Mouse (Mus musculus): Measurements from ENCODE around the gene Txnl4b. TPM values are rescaled to one million over a fixed set of nuclear protein-coding genes. Genes with fewer than 3 reads are reported as not detected.
A peak's percentile ranks its signal among the peaks of the same experiment; 100 is the strongest.

The Txnl4b gene
- polyA plus RNA-seq, 1 experiment: 10.5 TPM

- Histone ChIP-seq H3K4me1 (ENCODE audit: control insufficient read depth, insufficient read depth, low read length) (no peaks in the 10 kb centered on the region), H3K36me3 (ENCODE audit: control insufficient read depth, insufficient read depth, low read length, poor library complexity, severe bottlenecking) (peaks cover 27% of the 10 kb centered on the region), H3K4me3 (ENCODE audit: low read depth, low read length) (no peak overlapping the region), H3K27me3 (ENCODE audit: control insufficient read depth, insufficient read depth, low read length, poor library complexity, severe bottlenecking) (no peaks in the 10 kb centered on the region), H3K27ac (ENCODE audit: insufficient read depth, low read length) (no peak overlapping the region), H3K9ac (ENCODE audit: low read depth, poor library complexity, severe bottlenecking) (no peak overlapping the region), H3K9me3 (replicated peaks; ENCODE audit: control insufficient read depth, insufficient read depth, low read length, poor library complexity, severe bottlenecking) (no peaks in the 10 kb centered on the region)
- TF ChIP-seq POLR2A (IDR thresholded peaks at IDR 0.05; ENCODE audit: insufficient read depth, low read length) (no peak), EP300 (IDR thresholded peaks at IDR 0.05; ENCODE audit: insufficient read depth, low read depth, low read length) (no peak), CTCF (IDR thresholded peaks at IDR 0.05; ENCODE audit: low read depth, low read length) (no peak)
Observed at GRCm38 (mm10) chr8:109590901-109591300, 25.2 kb downstream of the Txnl4b start.

GRCm38 (mm10) chr8:109591367-109591766 is 25.7 kb downstream of the Txnl4b start:
- no peaks in the 10 kb centered on the region for H3K9me3 ChIP-seq (replicated peaks; ENCODE audit: control insufficient read depth, insufficient read depth, low read length, poor library complexity, severe bottlenecking)
- no peak overlapping the region for H3K27ac ChIP-seq (ENCODE audit: insufficient read depth, low read length)
- TF ChIP-seq CTCF (IDR thresholded peaks at IDR 0.05; ENCODE audit: low read depth, low read length) (no peak), EP300 (IDR thresholded peaks at IDR 0.05; ENCODE audit: insufficient read depth, low read depth, low read length) (no peak), POLR2A (IDR thresholded peaks at IDR 0.05; ENCODE audit: insufficient read depth, low read length) (no peak)
- no peak overlapping the region for H3K9ac ChIP-seq (ENCODE audit: low read depth, poor library complexity, severe bottlenecking)
- no peak overlapping the region for H3K4me3 ChIP-seq (ENCODE audit: low read depth, low read length)
- H3K4me1 ChIP-seq (ENCODE audit: control insufficient read depth, insufficient read depth, low read length): no peaks in the 10 kb centered on the region
- no peaks in the 10 kb centered on the region for H3K27me3 ChIP-seq (ENCODE audit: control insufficient read depth, insufficient read depth, low read length, poor library complexity, severe bottlenecking)
- peaks cover 27% of the 10 kb centered on the region for H3K36me3 ChIP-seq (ENCODE audit: control insufficient read depth, insufficient read depth, low read length, poor library complexity, severe bottlenecking)

GRCm38 (mm10) chr8:109592164-109592563 is 26.5 kb downstream of the Txnl4b start:
- no peaks in the 10 kb centered on the region for H3K9me3 ChIP-seq (replicated peaks; ENCODE audit: control insufficient read depth, insufficient read depth, low read length, poor library complexity, severe bottlenecking)
- H3K4me1 ChIP-seq (ENCODE audit: control insufficient read depth, insufficient read depth, low read length): no peaks in the 10 kb centered on the region
- H3K36me3 ChIP-seq (ENCODE audit: control insufficient read depth, insufficient read depth, low read length, poor library complexity, severe bottlenecking): peaks cover 29% of the 10 kb centered on the region
- TF ChIP-seq EP300 (IDR thresholded peaks at IDR 0.05; ENCODE audit: insufficient read depth, low read depth, low read length): no peak
- TF ChIP-seq CTCF (IDR thresholded peaks at IDR 0.05; ENCODE audit: low read depth, low read length): no peak
- no peak for TF ChIP-seq POLR2A (IDR thresholded peaks at IDR 0.05; ENCODE audit: insufficient read depth, low read length)
- no peak overlapping the region for H3K9ac ChIP-seq (ENCODE audit: low read depth, poor library complexity, severe bottlenecking)
- H3K27ac ChIP-seq (ENCODE audit: insufficient read depth, low read length): no peak overlapping the region
- no peaks in the 10 kb centered on the region for H3K27me3 ChIP-seq (ENCODE audit: control insufficient read depth, insufficient read depth, low read length, poor library complexity, severe bottlenecking)
- no peak overlapping the region for H3K4me3 ChIP-seq (ENCODE audit: low read depth, low read length)

GRCm38 (mm10) chr8:109593117-109593788 is 27.6 kb downstream of the Txnl4b start:
- Histone ChIP-seq H3K27me3 (ENCODE audit: control insufficient read depth, insufficient read depth, low read length, poor library complexity, severe bottlenecking) (no peaks in the 10 kb centered on the region), H3K9me3 (replicated peaks; ENCODE audit: control insufficient read depth, insufficient read depth, low read length, poor library complexity, severe bottlenecking) (no peaks in the 10 kb centered on the region), H3K27ac (ENCODE audit: insufficient read depth, low read length) (no peak overlapping the region), H3K4me3 (ENCODE audit: low read depth, low read length) (no peak overlapping the region), H3K4me1 (ENCODE audit: control insufficient read depth, insufficient read depth, low read length) (no peaks in the 10 kb centered on the region), H3K9ac (ENCODE audit: low read depth, poor library complexity, severe bottlenecking) (no peak overlapping the region), H3K36me3 (ENCODE audit: control insufficient read depth, insufficient read depth, low read length, poor library complexity, severe bottlenecking) (peaks cover 29% of the 10 kb centered on the region)
- TF ChIP-seq CTCF (IDR thresholded peaks at IDR 0.05; ENCODE audit: low read depth, low read length) (peak; percentile 15), EP300 (IDR thresholded peaks at IDR 0.05; ENCODE audit: insufficient read depth, low read depth, low read length) (no peak), POLR2A (IDR thresholded peaks at IDR 0.05; ENCODE audit: insufficient read depth, low read length) (no peak)

GRCm38 (mm10) chr8:109595854-109596253 is 30.2 kb downstream of the Txnl4b start:
- no peaks in the 10 kb centered on the region for H3K9me3 ChIP-seq (replicated peaks; ENCODE audit: control insufficient read depth, insufficient read depth, low read length, poor library complexity, severe bottlenecking)
- H3K36me3 ChIP-seq (ENCODE audit: control insufficient read depth, insufficient read depth, low read length, poor library complexity, severe bottlenecking): peaks cover 37% of the 10 kb centered on the region
- H3K9ac ChIP-seq (ENCODE audit: low read depth, poor library complexity, severe bottlenecking): no peak overlapping the region
- H3K4me1 ChIP-seq (ENCODE audit: control insufficient read depth, insufficient read depth, low read length): no peaks in the 10 kb centered on the region
- H3K4me3 ChIP-seq (ENCODE audit: low read depth, low read length): no peak overlapping the region
- TF ChIP-seq CTCF (IDR thresholded peaks at IDR 0.05; ENCODE audit: low read depth, low read length) (peak; percentile 96), EP300 (IDR thresholded peaks at IDR 0.05; ENCODE audit: insufficient read depth, low read depth, low read length) (no peak)
- no peaks in the 10 kb centered on the region for H3K27me3 ChIP-seq (ENCODE audit: control insufficient read depth, insufficient read depth, low read length, poor library complexity, severe bottlenecking)
- no peak overlapping the region for H3K27ac ChIP-seq (ENCODE audit: insufficient read depth, low read length)

- TF ChIP-seq POLR2A (IDR thresholded peaks at IDR 0.05; ENCODE audit: insufficient read depth, low read length) (no peak), EP300 (IDR thresholded peaks at IDR 0.05; ENCODE audit: insufficient read depth, low read depth, low read length) (no peak), CTCF (IDR thresholded peaks at IDR 0.05; ENCODE audit: low read depth, low read length) (no peak)
- Histone ChIP-seq H3K4me3 (ENCODE audit: low read depth, low read length) (no peak overlapping the region), H3K4me1 (ENCODE audit: control insufficient read depth, insufficient read depth, low read length) (no peaks in the 10 kb centered on the region), H3K9me3 (replicated peaks; ENCODE audit: control insufficient read depth, insufficient read depth, low read length, poor library complexity, severe bottlenecking) (no peaks in the 10 kb centered on the region), H3K27me3 (ENCODE audit: control insufficient read depth, insufficient read depth, low read length, poor library complexity, severe bottlenecking) (no peaks in the 10 kb centered on the region), H3K27ac (ENCODE audit: insufficient read depth, low read length) (no peak overlapping the region), H3K9ac (ENCODE audit: low read depth, poor library complexity, severe bottlenecking) (no peak overlapping the region), H3K36me3 (ENCODE audit: control insufficient read depth, insufficient read depth, low read length, poor library complexity, severe bottlenecking) (peaks cover 34% of the 10 kb centered on the region)
Observed at GRCm38 (mm10) chr8:109606725-109607124, 41.0 kb downstream of the Txnl4b start.

Measured in ES-Bruce4 (cell line).